Mouse (Mus musculus): ENCODE measurements around the gene Dguok. TPM values are rescaled to one million over a fixed set of nuclear protein-coding genes. Genes with fewer than 3 reads are reported as not detected.

The Dguok gene
- polyA plus RNA-seq, 1 experiment: 97.3 TPM

- TF ChIP-seq POLR2A (IDR thresholded peaks at IDR 0.05; ENCODE audit: borderline replicate concordance, insufficient read depth, low read length) (no peak), CTCF (IDR thresholded peaks at IDR 0.05; ENCODE audit: borderline replicate concordance, insufficient read depth, low read depth, low read length) (no peak)
- Histone ChIP-seq H3K27ac (ENCODE audit: insufficient read depth, low read length) (no peak overlapping the region), H3K4me1 (ENCODE audit: control insufficient read depth, insufficient read depth, low read length) (no peaks in the 10 kb centered on the region), H3K4me3 (replicated peaks; ENCODE audit: insufficient read depth, low read depth, low read length) (no peak overlapping the region), H3K27me3 (ENCODE audit: control insufficient read depth, insufficient read depth, low read length) (no peaks in the 10 kb centered on the region)
- DNase-seq: no peak
Measured at GRCm38 (mm10) chr6:83464011-83464410, 42.8 kb downstream of the Dguok start.

DNA sequence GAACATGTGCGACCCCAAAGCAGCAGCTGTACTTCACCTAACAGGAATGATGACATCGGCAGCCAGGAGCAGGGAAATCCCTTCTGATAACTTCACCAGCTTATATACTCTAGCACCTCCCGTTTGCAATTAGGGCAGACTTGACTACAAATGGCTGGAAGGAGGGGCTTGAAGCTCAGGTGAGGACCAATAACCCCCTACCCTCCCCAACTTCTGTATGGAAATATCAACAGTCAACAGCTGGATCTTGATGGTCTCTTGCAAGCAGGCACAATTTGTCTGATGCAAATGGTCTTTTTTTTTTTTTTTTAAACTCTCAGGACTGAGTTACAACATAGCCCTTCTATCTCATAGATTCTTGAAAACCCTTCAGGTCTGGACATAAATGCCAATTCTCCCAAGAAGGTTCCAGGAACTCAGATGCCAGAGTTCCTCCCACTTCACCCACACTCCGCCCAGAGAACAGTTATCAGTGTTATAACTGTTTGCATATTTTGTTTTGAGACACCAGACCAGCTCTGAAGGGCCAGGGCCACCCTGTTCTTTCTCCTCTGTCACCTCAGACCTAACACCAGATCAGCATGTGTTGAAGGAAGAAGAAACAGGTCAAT is 47.6 kb downstream of the Dguok start, which contains the start of gene Tet3:
TSS of gene Tet3 (minus strand) at position 51 of the 611 bp plus-strand sequence.
- no peaks in the 10 kb centered on the region; the same call in 1 of the 2 replicates for H3K27me3 ChIP-seq (ENCODE audit: control insufficient read depth, insufficient read depth, low read length)
- no peak within 1 kb of the TSS for H3K4me3 ChIP-seq (replicated peaks; ENCODE audit: insufficient read depth, low read depth, low read length)
- TF ChIP-seq POLR2A (IDR thresholded peaks at IDR 0.05; ENCODE audit: borderline replicate concordance, insufficient read depth, low read length) (no peak), CTCF (IDR thresholded peaks at IDR 0.05; ENCODE audit: borderline replicate concordance, insufficient read depth, low read depth, low read length) (no peak)
- no peak for DNase-seq
- H3K4me1 ChIP-seq (ENCODE audit: control insufficient read depth, insufficient read depth, low read length): peaks cover 14% of the 10 kb centered on the region
- 86% methylated on average over 4 of the region's 4 CpGs for WGBS
- no peak within 1 kb of the TSS for H3K27ac ChIP-seq (ENCODE audit: insufficient read depth, low read length)

GRCm38 (mm10) chr6:83456984-83457810 is 49.6 kb downstream of the Dguok start:
- no peaks in the 10 kb centered on the region; the same call in 1 of the 2 replicates for H3K27me3 ChIP-seq (ENCODE audit: control insufficient read depth, insufficient read depth, low read length)
- H3K4me1 ChIP-seq (ENCODE audit: control insufficient read depth, insufficient read depth, low read length): peaks cover 17% of the 10 kb centered on the region
- no peak overlapping the region for H3K27ac ChIP-seq (ENCODE audit: insufficient read depth, low read length)
- no peak for DNase-seq
- 9% methylated on average over 33 of the region's 33 CpGs for WGBS
- no peak for TF ChIP-seq CTCF (IDR thresholded peaks at IDR 0.05; ENCODE audit: borderline replicate concordance, insufficient read depth, low read depth, low read length)
- no peak for TF ChIP-seq POLR2A (IDR thresholded peaks at IDR 0.05; ENCODE audit: borderline replicate concordance, insufficient read depth, low read length)
- H3K4me3 ChIP-seq (replicated peaks; ENCODE audit: insufficient read depth, low read depth, low read length): peak overlapping the region; percentile 56

DNA sequence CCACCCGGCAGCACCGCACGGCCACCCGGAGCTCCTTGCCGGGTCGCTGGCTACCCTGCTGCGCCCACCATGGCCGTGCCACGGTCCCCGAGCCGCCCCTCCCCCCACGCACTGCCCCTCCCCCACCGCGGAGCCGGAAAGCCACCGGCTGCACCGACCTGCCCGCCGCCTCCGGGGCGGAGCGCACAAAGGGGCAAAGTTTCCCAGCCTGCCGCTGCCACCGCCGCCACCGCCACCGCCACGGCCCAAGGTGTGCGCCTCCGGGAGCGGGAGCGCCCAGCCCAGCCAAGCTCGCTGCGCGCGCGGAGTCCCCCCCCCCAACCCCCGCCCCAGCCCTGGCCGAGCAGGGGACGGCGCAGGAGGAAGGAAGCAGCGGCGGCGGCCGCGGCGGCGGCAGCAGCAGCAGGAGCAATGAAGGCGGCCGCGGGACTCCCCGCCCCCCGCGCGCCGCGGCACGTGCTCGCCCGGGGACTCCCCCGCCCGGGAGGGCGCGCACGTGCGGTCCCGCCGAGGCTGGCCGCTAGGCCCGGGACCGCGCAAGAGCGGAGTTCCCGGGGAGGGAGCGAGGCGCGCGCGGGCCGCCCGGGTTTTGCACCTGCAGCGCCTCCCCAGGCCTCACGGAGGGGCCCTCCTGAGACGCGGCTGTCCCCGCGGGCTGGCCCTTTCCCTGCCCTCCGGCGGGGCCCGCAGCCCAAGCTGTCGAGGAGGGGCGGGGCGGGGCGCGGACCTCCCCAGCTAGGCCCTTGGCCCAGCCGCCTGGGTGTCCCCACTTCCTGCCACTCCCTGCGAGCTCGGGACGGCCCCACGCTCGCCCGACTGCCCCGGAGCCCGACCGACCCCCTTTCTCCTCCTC is 50.4 kb downstream of the Dguok start:
- H3K4me1 ChIP-seq (ENCODE audit: control insufficient read depth, insufficient read depth, low read length): peaks cover 17% of the 10 kb centered on the region
- peak overlapping the region; percentile 56 for H3K4me3 ChIP-seq (replicated peaks; ENCODE audit: insufficient read depth, low read depth, low read length)
- H3K27ac ChIP-seq (ENCODE audit: insufficient read depth, low read length): peak overlapping the region; percentile 52; the same call in 1 of the 2 replicates
- WGBS: under 1% methylated on average over 80 of the region's 105 CpGs
- no peaks in the 10 kb centered on the region; the same call in 1 of the 2 replicates for H3K27me3 ChIP-seq (ENCODE audit: control insufficient read depth, insufficient read depth, low read length)
- TF ChIP-seq POLR2A (IDR thresholded peaks at IDR 0.05; ENCODE audit: borderline replicate concordance, insufficient read depth, low read length): no peak
- no peak for TF ChIP-seq CTCF (IDR thresholded peaks at IDR 0.05; ENCODE audit: borderline replicate concordance, insufficient read depth, low read depth, low read length)
- peak; percentile 65 to 72 for DNase-seq

- TF ChIP-seq POLR2A (IDR thresholded peaks at IDR 0.05; ENCODE audit: borderline replicate concordance, insufficient read depth, low read length): no peak
- no peak for TF ChIP-seq CTCF (IDR thresholded peaks at IDR 0.05; ENCODE audit: borderline replicate concordance, insufficient read depth, low read depth, low read length)
- Histone ChIP-seq H3K27me3 (ENCODE audit: control insufficient read depth, insufficient read depth, low read length) (no peaks in the 10 kb centered on the region; the same call in 1 of the 2 replicates), H3K4me3 (replicated peaks; ENCODE audit: insufficient read depth, low read depth, low read length) (peak overlapping the region; percentile 56), H3K27ac (ENCODE audit: insufficient read depth, low read length) (no peak overlapping the region), H3K4me1 (ENCODE audit: control insufficient read depth, insufficient read depth, low read length) (peaks cover 17% of the 10 kb centered on the region)
- 2% methylated on average over 40 of the region's 41 CpGs for WGBS
- DNase-seq: peak; percentile 17 to 42
Measured at GRCm38 (mm10) chr6:83455328-83456130, 51.2 kb downstream of the Dguok start.

- Histone ChIP-seq H3K27me3 (ENCODE audit: control insufficient read depth, insufficient read depth, low read length) (no peaks in the 10 kb centered on the region; the same call in 1 of the 2 replicates), H3K4me1 (ENCODE audit: control insufficient read depth, insufficient read depth, low read length) (peaks cover 17% of the 10 kb centered on the region), H3K27ac (ENCODE audit: insufficient read depth, low read length) (no peak overlapping the region), H3K4me3 (replicated peaks; ENCODE audit: insufficient read depth, low read depth, low read length) (no peak overlapping the region)
- WGBS: 55% methylated on average over 11 of the region's 11 CpGs
- peak in 1 of 2 experiments; percentile 23 for DNase-seq
- TF ChIP-seq CTCF (IDR thresholded peaks at IDR 0.05; ENCODE audit: borderline replicate concordance, insufficient read depth, low read depth, low read length) (no peak), POLR2A (IDR thresholded peaks at IDR 0.05; ENCODE audit: borderline replicate concordance, insufficient read depth, low read length) (no peak)
Measured at GRCm38 (mm10) chr6:83453706-83454105, 53.1 kb downstream of the Dguok start.
